Mouse (Mus musculus): ENCODE measurements at regions not wholly inside any gene's neighbourhood (a gene's known extent, or its start where the extent isn't known, plus 50 kb on each side); places are given as distances from the start of the nearest gene placed in this dataset.

- ATAC-seq (replicated peaks; ENCODE audit: insufficient number of reproducible peaks, low FRiP score, low TSS enrichment) = no peak
- Histone ChIP-seq H3K4me3 (ENCODE audit: low read depth, low read length) (no peak overlapping the region), H3K4me2 (no peak overlapping the region), H3K27me3 (ENCODE audit: control insufficient read depth, insufficient read depth, low read length) (no peaks in the 10 kb centered on the region), H3K9ac (ENCODE audit: low read depth, low read length) (no peak overlapping the region), H3K27ac (ENCODE audit: low read depth, low read length) (no peak overlapping the region), H3K36me3 (ENCODE audit: control insufficient read depth, insufficient read depth, low read length) (no peaks in the 10 kb centered on the region), H3K9me3 (replicated peaks; ENCODE audit: control insufficient read depth, low read length) (no peaks in the 10 kb centered on the region), H3K4me1 (ENCODE audit: control insufficient read depth, insufficient read depth, low read length) (no peaks in the 10 kb centered on the region)
- 23% methylated on average over 6 of the region's 6 CpGs for WGBS (ENCODE audit: insufficient replicate concordance)
These were observed 296.0 kb downstream of the Irx2 start for GRCm38 (mm10) chr13:72924560-72925135.

DNA sequence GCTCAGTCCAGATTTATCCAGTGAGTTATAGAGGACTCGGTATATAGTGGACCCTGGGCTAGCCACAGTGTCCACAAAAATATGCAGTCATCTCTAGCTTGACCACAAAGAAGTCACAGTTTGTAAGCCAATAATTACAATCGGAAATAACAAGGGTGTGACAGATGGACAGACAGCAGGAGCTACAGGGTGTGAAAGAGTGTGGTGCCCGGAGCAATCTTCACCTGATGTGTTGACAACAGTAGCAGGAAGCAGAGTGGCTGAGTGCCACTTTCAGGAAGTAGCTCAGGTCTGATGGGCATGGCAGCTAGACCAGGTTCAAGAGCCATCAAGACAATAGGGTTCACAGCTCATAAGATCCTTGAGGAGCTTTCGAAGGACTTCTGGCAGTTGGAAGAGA lies 308.6 kb downstream of the Irx2 start:
- 55% methylated on average over 4 of the region's 4 CpGs for WGBS (ENCODE audit: insufficient replicate concordance)
- no peaks in the 10 kb centered on the region for H3K27me3 ChIP-seq (ENCODE audit: control insufficient read depth, insufficient read depth, low read length)
- H3K9ac ChIP-seq (ENCODE audit: low read depth, low read length) = no peak overlapping the region
- ATAC-seq (replicated peaks; ENCODE audit: insufficient number of reproducible peaks, low FRiP score, low TSS enrichment) = no peak
- no peaks in the 10 kb centered on the region for H3K4me1 ChIP-seq (ENCODE audit: control insufficient read depth, insufficient read depth, low read length)
- H3K4me2 ChIP-seq = no peak overlapping the region
- no peak overlapping the region for H3K27ac ChIP-seq (ENCODE audit: low read depth, low read length)
- no peaks in the 10 kb centered on the region for H3K9me3 ChIP-seq (replicated peaks; ENCODE audit: control insufficient read depth, low read length)
- H3K4me3 ChIP-seq (ENCODE audit: low read depth, low read length) = no peak overlapping the region
- no peaks in the 10 kb centered on the region for H3K36me3 ChIP-seq (ENCODE audit: control insufficient read depth, insufficient read depth, low read length)

DNA sequence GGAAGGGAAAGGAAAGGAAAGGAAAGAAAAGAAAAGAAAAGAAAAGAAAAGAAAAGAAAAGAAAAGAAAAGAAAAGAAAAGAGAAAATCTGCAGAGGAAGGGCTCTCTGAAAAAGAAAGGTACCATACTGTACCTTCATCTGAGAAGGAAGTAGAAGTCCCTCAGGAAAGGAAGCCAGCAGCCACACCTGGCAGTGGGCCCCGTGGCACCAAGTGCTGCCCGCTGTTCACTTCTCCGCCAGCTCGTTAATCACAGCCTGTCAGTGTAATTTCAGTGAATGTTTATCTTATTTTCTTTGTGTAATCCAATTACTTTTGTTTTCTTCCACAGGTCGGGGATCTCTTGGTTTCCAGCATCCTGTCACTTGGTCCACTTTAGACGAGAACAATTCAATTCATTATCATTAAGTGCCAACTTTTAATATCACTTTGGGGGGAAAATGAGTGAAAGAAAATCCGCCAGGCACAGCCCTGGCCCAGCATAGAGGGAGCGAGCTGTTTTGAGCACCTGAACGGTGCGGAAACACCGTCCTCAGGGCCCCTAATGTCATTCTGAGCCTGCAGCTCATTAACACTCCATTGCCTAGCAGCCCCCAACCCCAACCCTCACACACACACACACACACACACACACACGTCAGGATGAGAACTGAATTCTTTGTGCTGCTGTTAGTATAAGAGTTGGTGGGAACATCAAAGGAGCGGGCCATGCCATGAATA lies 309.7 kb downstream of the Irx2 start:
- ATAC-seq (replicated peaks; ENCODE audit: insufficient number of reproducible peaks, low FRiP score, low TSS enrichment) = no peak
- no peaks in the 10 kb centered on the region for H3K4me1 ChIP-seq (ENCODE audit: control insufficient read depth, insufficient read depth, low read length)
- H3K9me3 ChIP-seq (replicated peaks; ENCODE audit: control insufficient read depth, low read length) = no peaks in the 10 kb centered on the region
- no peaks in the 10 kb centered on the region for H3K27me3 ChIP-seq (ENCODE audit: control insufficient read depth, insufficient read depth, low read length)
- no peak overlapping the region for H3K4me2 ChIP-seq
- H3K36me3 ChIP-seq (ENCODE audit: control insufficient read depth, insufficient read depth, low read length) = no peaks in the 10 kb centered on the region
- WGBS (ENCODE audit: insufficient replicate concordance) = 39% methylated on average over 13 of the region's 13 CpGs
- no peak overlapping the region for H3K4me3 ChIP-seq (ENCODE audit: low read depth, low read length)
- H3K27ac ChIP-seq (ENCODE audit: low read depth, low read length) = no peak overlapping the region
- no peak overlapping the region for H3K9ac ChIP-seq (ENCODE audit: low read depth, low read length)

- no peak overlapping the region for H3K4me3 ChIP-seq (ENCODE audit: low read depth, low read length)
- ATAC-seq (replicated peaks; ENCODE audit: insufficient number of reproducible peaks, low FRiP score, low TSS enrichment) = no peak
- H3K27me3 ChIP-seq (ENCODE audit: control insufficient read depth, insufficient read depth, low read length) = no peaks in the 10 kb centered on the region
- H3K4me1 ChIP-seq (ENCODE audit: control insufficient read depth, insufficient read depth, low read length) = no peaks in the 10 kb centered on the region
- no peaks in the 10 kb centered on the region for H3K9me3 ChIP-seq (replicated peaks; ENCODE audit: control insufficient read depth, low read length)
- H3K36me3 ChIP-seq (ENCODE audit: control insufficient read depth, insufficient read depth, low read length) = no peaks in the 10 kb centered on the region
- WGBS (ENCODE audit: insufficient replicate concordance) = 61% methylated on average over 7 of the region's 7 CpGs
- H3K9ac ChIP-seq (ENCODE audit: low read depth, low read length) = no peak overlapping the region
- H3K4me2 ChIP-seq = no peak overlapping the region
- H3K27ac ChIP-seq (ENCODE audit: low read depth, low read length) = no peak overlapping the region
These were observed 312.7 kb upstream of the Irx4 start for GRCm38 (mm10) chr13:72947374-72948165.

DNA sequence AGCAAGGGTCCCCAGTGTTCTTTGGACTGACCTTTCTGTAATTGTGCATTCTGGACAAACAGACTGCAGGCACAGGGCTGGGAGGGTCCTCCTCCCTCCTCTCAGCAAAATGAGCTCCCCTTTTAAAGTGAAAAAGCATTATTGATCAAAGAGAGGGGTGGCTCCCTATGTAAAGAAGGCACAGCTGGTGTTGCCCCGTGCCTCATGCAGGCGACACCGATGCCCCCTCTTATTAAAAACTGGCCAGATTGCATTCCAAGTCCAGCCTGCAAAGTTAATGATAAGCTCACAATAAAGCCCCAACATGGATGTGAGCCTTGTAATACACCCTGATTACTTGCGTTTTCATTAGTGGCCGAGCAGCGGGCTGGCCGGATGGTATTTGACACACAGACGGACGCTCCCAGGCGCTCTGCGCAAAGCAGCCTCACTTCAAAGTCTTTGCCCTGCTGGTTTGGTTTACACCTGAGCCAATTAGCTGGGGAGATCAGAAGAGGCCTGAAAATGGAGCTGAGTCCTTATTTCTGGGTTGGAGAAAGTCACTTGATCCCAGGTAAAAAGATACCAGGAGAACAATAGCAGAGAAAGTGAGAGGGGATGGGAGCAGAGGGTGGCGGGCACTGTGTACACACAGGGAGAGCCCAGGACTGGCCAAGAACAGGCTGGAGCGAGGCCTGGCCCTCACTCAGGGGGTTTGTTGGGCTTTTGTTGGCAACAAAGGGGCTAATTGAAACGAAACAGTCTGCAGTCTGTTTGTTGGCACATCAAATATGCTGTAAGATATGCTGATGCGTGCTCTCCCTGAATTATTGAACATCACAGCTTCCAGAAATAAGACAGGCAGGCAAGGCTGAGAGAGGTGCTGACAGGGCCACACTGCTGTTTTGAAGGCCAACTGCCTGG lies 301.4 kb upstream of the Irx4 start:
- no peak overlapping the region for H3K4me2 ChIP-seq
- no peak for ATAC-seq (replicated peaks; ENCODE audit: insufficient number of reproducible peaks, low FRiP score, low TSS enrichment)
- H3K9me3 ChIP-seq (replicated peaks; ENCODE audit: control insufficient read depth, low read length) = no peaks in the 10 kb centered on the region
- H3K9ac ChIP-seq (ENCODE audit: low read depth, low read length) = no peak overlapping the region
- 54% methylated on average over 15 of the region's 15 CpGs for WGBS (ENCODE audit: insufficient replicate concordance)
- H3K4me1 ChIP-seq (ENCODE audit: control insufficient read depth, insufficient read depth, low read length) = no peaks in the 10 kb centered on the region
- no peak overlapping the region for H3K4me3 ChIP-seq (ENCODE audit: low read depth, low read length)
- H3K27me3 ChIP-seq (ENCODE audit: control insufficient read depth, insufficient read depth, low read length) = peaks cover 10% of the 10 kb centered on the region
- H3K27ac ChIP-seq (ENCODE audit: low read depth, low read length) = no peak overlapping the region
- no peaks in the 10 kb centered on the region for H3K36me3 ChIP-seq (ENCODE audit: control insufficient read depth, insufficient read depth, low read length)

GRCm38 (mm10) chr13:72961291-72961690 lies 299.0 kb upstream of the Irx4 start:
- Histone ChIP-seq H3K27ac (ENCODE audit: low read depth, low read length) (no peak overlapping the region), H3K4me3 (ENCODE audit: low read depth, low read length) (no peak overlapping the region), H3K36me3 (ENCODE audit: control insufficient read depth, insufficient read depth, low read length) (no peaks in the 10 kb centered on the region), H3K4me2 (no peak overlapping the region), H3K9ac (ENCODE audit: low read depth, low read length) (no peak overlapping the region), H3K27me3 (ENCODE audit: control insufficient read depth, insufficient read depth, low read length) (peaks cover 10% of the 10 kb centered on the region), H3K4me1 (ENCODE audit: control insufficient read depth, insufficient read depth, low read length) (no peaks in the 10 kb centered on the region), H3K9me3 (replicated peaks; ENCODE audit: control insufficient read depth, low read length) (no peaks in the 10 kb centered on the region)
- WGBS (ENCODE audit: insufficient replicate concordance) = 90% methylated on average over 3 of the region's 3 CpGs
- no peak for ATAC-seq (replicated peaks; ENCODE audit: insufficient number of reproducible peaks, low FRiP score, low TSS enrichment)

- WGBS (ENCODE audit: insufficient replicate concordance) = 54% methylated on average over 4 of the region's 4 CpGs
- H3K4me1 ChIP-seq (ENCODE audit: control insufficient read depth, insufficient read depth, low read length) = no peaks in the 10 kb centered on the region
- H3K9me3 ChIP-seq (replicated peaks; ENCODE audit: control insufficient read depth, low read length) = no peaks in the 10 kb centered on the region
- no peaks in the 10 kb centered on the region for H3K36me3 ChIP-seq (ENCODE audit: control insufficient read depth, insufficient read depth, low read length)
- H3K27me3 ChIP-seq (ENCODE audit: control insufficient read depth, insufficient read depth, low read length) = no peaks in the 10 kb centered on the region
- H3K4me3 ChIP-seq (ENCODE audit: low read depth, low read length) = no peak overlapping the region
- H3K4me2 ChIP-seq = no peak overlapping the region
- H3K9ac ChIP-seq (ENCODE audit: low read depth, low read length) = no peak overlapping the region
- ATAC-seq (replicated peaks; ENCODE audit: insufficient number of reproducible peaks, low FRiP score, low TSS enrichment) = peak; percentile 73
- H3K27ac ChIP-seq (ENCODE audit: low read depth, low read length) = 0 out of 2 replicates have a peak overlapping the region, but pooled peaks have one; percentile 46
These were observed 288.1 kb upstream of the Irx4 start for GRCm38 (mm10) chr13:72972165-72972564.

- Histone ChIP-seq H3K36me3 (ENCODE audit: control insufficient read depth, insufficient read depth, low read length) (no peaks in the 10 kb centered on the region), H3K4me2 (no peak overlapping the region), H3K27ac (ENCODE audit: low read depth, low read length) (no peak overlapping the region), H3K27me3 (ENCODE audit: control insufficient read depth, insufficient read depth, low read length) (no peaks in the 10 kb centered on the region), H3K9me3 (replicated peaks; ENCODE audit: control insufficient read depth, low read length) (no peaks in the 10 kb centered on the region), H3K4me1 (ENCODE audit: control insufficient read depth, insufficient read depth, low read length) (no peaks in the 10 kb centered on the region; the same call in 1 of the 2 replicates), H3K9ac (ENCODE audit: low read depth, low read length) (no peak overlapping the region), H3K4me3 (ENCODE audit: low read depth, low read length) (no peak overlapping the region)
- WGBS (ENCODE audit: insufficient replicate concordance) = 19% methylated on average over 1 of the region's 1 CpGs
- ATAC-seq (replicated peaks; ENCODE audit: insufficient number of reproducible peaks, low FRiP score, low TSS enrichment) = no peak
These were observed 287.4 kb upstream of the Irx4 start for GRCm38 (mm10) chr13:72972894-72973293.
